Mouse (Mus musculus): Measurements from ENCODE around the gene Gm10330.
"Not testable (repeated sequence)": the region's sequence is repeated elsewhere in the genome, so short reads cannot be mapped to it uniquely, and the experiment has no call there.

Gm10330 gene

GRCm38 (mm10) chr12:23780165-23780564 is at the start of gene Gm10330:
Gene Gm10330, minus strand, starts transcription at chr12:23780265.
- not testable (repeated sequence) for DNase-seq

GRCm38 (mm10) chr12:23800776-23801175 is 20.7 kb upstream of the Gm10330 start:
- DNase-seq = not testable (repeated sequence)

GRCm38 (mm10) chr12:23800366-23800765 is 20.3 kb upstream of the Gm10330 start:
- DNase-seq = peak in 1 of 2 experiments; percentile 1

All from kidney, adult 8-10 months (tissue).